Mouse (Mus musculus) T-cell, adult 2 months (primary cell): ENCODE measurements around the gene Lrrfip1.

ENCODE experiments used
- DNase-seq: peaks from one replicate; pipeline ENCODE4 v3.0.0; 2022; ENCODE audit warnings: low spot score

Gene Lrrfip1

GRCm38 (mm10) chr1:90998268-90998890, at the start of gene Lrrfip1:
Gene Lrrfip1 (plus strand): TSS chr1:90998737.
- no peak for DNase-seq

- no peak for DNase-seq
These were observed 49.2 kb upstream of the Lrrfip1 start for GRCm38 (mm10) chr1:90949309-90949708.

GRCm38 (mm10) chr1:90951670-90952069, 46.9 kb upstream of the Lrrfip1 start:
- DNase-seq, result no peak

- no peak for DNase-seq
These were observed 45.7 kb upstream of the Lrrfip1 start, which contains the start of gene Prlh for GRCm38 (mm10) chr1:90952808-90953207. Gene Prlh (plus strand): TSS chr1:90953108.

GRCm38 (mm10) chr1:90953688-90954087, 44.8 kb upstream of the Lrrfip1 start:
- DNase-seq, result no peak

- DNase-seq, result peak; percentile 24
These were observed 42.1 kb upstream of the Lrrfip1 start for GRCm38 (mm10) chr1:90956245-90957096.

- no peak for DNase-seq
These were observed 36.0 kb upstream of the Lrrfip1 start for GRCm38 (mm10) chr1:90962526-90962925.

GRCm38 (mm10) chr1:90962994-90963393, 35.5 kb upstream of the Lrrfip1 start:
- DNase-seq, result no peak

GRCm38 (mm10) chr1:90967583-90967982, 31.0 kb upstream of the Lrrfip1 start:
- no peak for DNase-seq

GRCm38 (mm10) chr1:90968649-90969048, 29.9 kb upstream of the Lrrfip1 start:
- DNase-seq, result no peak

- no peak for DNase-seq
These were observed 29.2 kb upstream of the Lrrfip1 start, which contains the start of gene Rab17 for GRCm38 (mm10) chr1:90969347-90969784. Gene Rab17 (minus strand): TSS chr1:90969661.

GRCm38 (mm10) chr1:90969881-90970390, 28.6 kb upstream of the Lrrfip1 start:
- DNase-seq, result no peak

- DNase-seq, result peak; percentile 63
These were observed 25.5 kb upstream of the Lrrfip1 start for GRCm38 (mm10) chr1:90972911-90973573.

GRCm38 (mm10) chr1:90973574-90973911, 25.0 kb upstream of the Lrrfip1 start:
- DNase-seq, result no peak

GRCm38 (mm10) chr1:90974906-90975649, 23.5 kb upstream of the Lrrfip1 start:
- no peak for DNase-seq

GRCm38 (mm10) chr1:90975960-90976359, 22.6 kb upstream of the Lrrfip1 start:
- no peak for DNase-seq

- DNase-seq, result no peak
These were observed 17.8 kb upstream of the Lrrfip1 start for GRCm38 (mm10) chr1:90980638-90981330.

GRCm38 (mm10) chr1:90981346-90981745, 17.2 kb upstream of the Lrrfip1 start:
- DNase-seq, result no peak

GRCm38 (mm10) chr1:90995916-90996315, 2.6 kb upstream of the Lrrfip1 start:
- no peak for DNase-seq

GRCm38 (mm10) chr1:90997136-90997535, 1.4 kb upstream of the Lrrfip1 start:
- no peak for DNase-seq

- no peak for DNase-seq
These were observed 896 bp upstream of the Lrrfip1 start for GRCm38 (mm10) chr1:90997641-90998040.
